ENCODE assay signal across 18 mouse cellular contexts in the genomic region with DNA sequence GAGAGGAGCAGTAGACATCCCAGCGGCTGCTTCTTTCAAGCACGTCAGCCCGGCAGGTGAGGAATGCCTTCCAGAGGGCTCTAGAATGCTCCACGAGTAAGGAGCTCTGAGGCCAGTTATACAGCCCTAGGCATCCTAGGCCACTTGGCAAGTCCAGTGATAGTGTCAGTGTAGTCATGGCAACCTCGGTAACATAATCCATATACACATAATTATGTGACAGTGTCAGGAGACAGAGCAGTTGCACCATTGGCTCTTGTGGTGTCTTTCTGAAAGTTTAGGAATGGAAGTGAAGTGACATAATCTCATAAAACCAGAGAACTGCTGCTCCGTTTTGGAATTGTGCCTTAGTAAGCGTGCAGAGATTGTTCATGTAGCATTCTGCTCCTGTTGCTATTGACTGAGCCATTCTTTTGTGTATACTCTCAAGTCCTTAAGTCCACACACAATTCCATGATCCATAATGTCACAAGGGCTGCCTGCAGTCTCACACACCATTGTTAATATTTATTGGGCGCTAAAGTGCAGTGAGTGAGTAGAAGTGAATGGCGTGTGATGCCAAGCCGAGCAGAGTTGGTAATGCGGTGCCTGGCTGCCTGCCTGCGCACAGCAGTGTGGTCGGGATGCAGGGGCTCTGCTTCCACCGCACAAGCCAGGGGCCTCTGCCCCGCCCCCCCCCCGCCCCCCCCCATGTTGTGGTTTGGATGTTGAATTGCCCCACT. TPM values are rescaled to one million over a fixed set of nuclear protein-coding genes. Genes with fewer than 3 reads are reported as not detected.
DNase-seq lines count a peak whose midpoint lies in the region; ATAC-seq and TF ChIP-seq lines count a peak whose summit lies in the region.
"Had no signal": no experiment of that assay in that cellular context is flagged by ENCODE, and none has a peak within 500 bp of the region (broad histone marks: within the 10 kb centered on the region; RNA-seq: fewer than 3 reads in every experiment).

No protein-coding gene starts in this region.

- no peak overlapping the region for H3K4me3 ChIP-seq in hindbrain, postnatal 0 days (ENCODE audit: low read length)
- no peak overlapping the region for H3K4me3 ChIP-seq in hindbrain, embryonic 13.5 days
- H3K4me3 ChIP-seq in limb, embryonic 15.5 days = no peak overlapping the region
- no peak overlapping the region for H3K4me3 ChIP-seq in intestine, embryonic 16.5 days (ENCODE audit: low read length)
- H3K4me3 ChIP-seq: heart, embryonic 13.5 days; hindbrain, embryonic 10.5 days; liver, embryonic 13.5 days; midbrain, embryonic 12.5 days; neural tube, embryonic 13.5 days had no signal

- no peak for TF ChIP-seq CTCF in hindbrain, postnatal 0 days (IDR thresholded peaks at IDR 0.05; ENCODE audit: low read depth)

- H3K4me1 ChIP-seq in hindbrain, postnatal 0 days (ENCODE audit: insufficient read depth, low read length) = no peaks in the 10 kb centered on the region
- no peaks in the 10 kb centered on the region for H3K4me1 ChIP-seq in hindbrain, embryonic 13.5 days (replicated peaks)
- H3K4me1 ChIP-seq in limb, embryonic 15.5 days = peaks cover 7% of the 10 kb centered on the region; the same call in 1 of the 2 replicates
- no peaks in the 10 kb centered on the region for H3K4me1 ChIP-seq in intestine, embryonic 16.5 days (ENCODE audit: control insufficient read depth, insufficient read depth, low read length)
- H3K4me1 ChIP-seq: hindbrain, embryonic 10.5 days; liver, embryonic 13.5 days; midbrain, embryonic 12.5 days; neural tube, embryonic 13.5 days had no signal

- ATAC-seq in hindbrain, postnatal 0 days = peak; percentile 58; the same call in 1 of the 2 replicates
- no peak for ATAC-seq in hindbrain, embryonic 13.5 days (ENCODE audit: low FRiP score)
- peak; percentile 72; the same call in 1 of the 2 replicates for ATAC-seq in limb, embryonic 15.5 days (ENCODE audit: insufficient number of reproducible peaks, low FRiP score, low TSS enrichment, low read depth)
- no peak for ATAC-seq in intestine, embryonic 16.5 days
- ATAC-seq: intestine, postnatal 0 days had no signal

- peak; percentile 34 for DNase-seq in hindbrain, postnatal 0 days (ENCODE audit: low spot score)
- DNase-seq in testis, postnatal 10 days (ENCODE audit: low spot score) = peak; percentile 28
- no peak for DNase-seq in testis, postnatal 14 days (ENCODE audit: low spot score)
- DNase-seq in thymus, postnatal 36 days = no peak
- DNase-seq: cerebellum, adult 11 months; gastrocnemius, postnatal 36 days; kidney, postnatal 10 days; layer of hippocampus, adult 9-11 months; liver, embryonic 13.5 days; right cerebral cortex, postnatal 25 days had no signal

- no peak overlapping the region for H3K27ac ChIP-seq in hindbrain, postnatal 0 days
- no peak overlapping the region for H3K27ac ChIP-seq in hindbrain, embryonic 13.5 days
- peak overlapping the region; percentile 61; the same call in 1 of the 2 replicates for H3K27ac ChIP-seq in limb, embryonic 15.5 days
- no peak overlapping the region for H3K27ac ChIP-seq in intestine, embryonic 16.5 days (ENCODE audit: low read length)
- H3K27ac ChIP-seq: heart, embryonic 13.5 days; hindbrain, embryonic 10.5 days; liver, embryonic 13.5 days; midbrain, embryonic 12.5 days; neural tube, embryonic 13.5 days had no signal

- H3K9me3 ChIP-seq in hindbrain, postnatal 0 days (ENCODE audit: low read length) = no peaks in the 10 kb centered on the region
- no peaks in the 10 kb centered on the region for H3K9me3 ChIP-seq in hindbrain, embryonic 13.5 days
- H3K9me3 ChIP-seq in limb, embryonic 15.5 days = no peaks in the 10 kb centered on the region
- no peaks in the 10 kb centered on the region for H3K9me3 ChIP-seq in intestine, embryonic 16.5 days (ENCODE audit: control insufficient read depth, low read length)
- H3K9me3 ChIP-seq: heart, embryonic 13.5 days; hindbrain, embryonic 10.5 days; liver, embryonic 13.5 days; midbrain, embryonic 12.5 days; neural tube, embryonic 13.5 days had no signal

- no peaks in the 10 kb centered on the region for H3K27me3 ChIP-seq in hindbrain, postnatal 0 days (ENCODE audit: insufficient read depth, low read length)
- H3K27me3 ChIP-seq in hindbrain, embryonic 13.5 days = no peaks in the 10 kb centered on the region
- H3K27me3 ChIP-seq in limb, embryonic 15.5 days = no peaks in the 10 kb centered on the region
- no peaks in the 10 kb centered on the region for H3K27me3 ChIP-seq in intestine, embryonic 16.5 days (replicated peaks; ENCODE audit: control insufficient read depth, insufficient read depth, low read length)
- H3K27me3 ChIP-seq: heart, embryonic 13.5 days; liver, embryonic 13.5 days; midbrain, embryonic 12.5 days; neural tube, embryonic 13.5 days had no signal

- H3K36me3 ChIP-seq in hindbrain, postnatal 0 days (ENCODE audit: insufficient read depth, low read length) = peaks cover 49% of the 10 kb centered on the region
- H3K36me3 ChIP-seq in hindbrain, embryonic 13.5 days = peaks cover 84% of the 10 kb centered on the region
- H3K36me3 ChIP-seq in limb, embryonic 15.5 days = peaks cover 82% of the 10 kb centered on the region
- peaks cover 52% of the 10 kb centered on the region for H3K36me3 ChIP-seq in intestine, embryonic 16.5 days (ENCODE audit: control insufficient read depth, insufficient read depth, low read length)

- 57% methylated on average over 16 of the region's 16 CpGs for WGBS in hindbrain, postnatal 0 days
- 85% methylated on average over 16 of the region's 16 CpGs for WGBS in hindbrain, embryonic 13.5 days
- WGBS in limb, embryonic 15.5 days = 62% methylated on average over 16 of the region's 16 CpGs
- WGBS in intestine, embryonic 16.5 days = 75% methylated on average over 16 of the region's 16 CpGs

- H3K4me2 ChIP-seq in hindbrain, postnatal 0 days (ENCODE audit: low read depth, low read length) = no peak overlapping the region
- no peak overlapping the region for H3K4me2 ChIP-seq in hindbrain, embryonic 13.5 days
- H3K4me2 ChIP-seq in limb, embryonic 15.5 days = no peak overlapping the region
- H3K4me2 ChIP-seq in intestine, embryonic 16.5 days (ENCODE audit: low read depth, low read length) = no peak overlapping the region
- H3K4me2 ChIP-seq: heart, embryonic 13.5 days; liver, embryonic 13.5 days; midbrain, embryonic 12.5 days; neural tube, embryonic 13.5 days had no signal

- H3K9ac ChIP-seq in hindbrain, postnatal 0 days (replicated peaks; ENCODE audit: low read length) = no peak overlapping the region
- no peak overlapping the region for H3K9ac ChIP-seq in hindbrain, embryonic 13.5 days
- H3K9ac ChIP-seq in limb, embryonic 15.5 days = no peak overlapping the region
- no peak overlapping the region for H3K9ac ChIP-seq in intestine, embryonic 16.5 days (ENCODE audit: low read depth, low read length)
- H3K9ac ChIP-seq: heart, embryonic 13.5 days; liver, embryonic 13.5 days; midbrain, embryonic 12.5 days; neural tube, embryonic 13.5 days had no signal

RNA-seq across cellular contexts. Expression of a gene that starts 11.1 kb away (rescaled TPM):
- total RNA-seq in hindbrain, postnatal 0 days (2014; rRNA removed) = 41.5 and 57.8 TPM in 2 replicates
- 32.3 and 34.6 TPM in 2 replicates for polyA plus RNA-seq in hindbrain, postnatal 0 days (2015; fragmentation: Nextera tagmentation; extraction: Ambion mirVana)
- 31.6 and 34.2 TPM in 2 replicates for polyA plus RNA-seq in hindbrain, embryonic 13.5 days (2015; fragmentation: Nextera tagmentation; extraction: Ambion mirVana)
- polyA plus RNA-seq in limb, embryonic 15.5 days (2015; fragmentation: Nextera tagmentation; extraction: Ambion mirVana) = 56.6 and 62.2 TPM in 2 replicates
- 60.0 and 72.1 TPM in 2 replicates for polyA plus RNA-seq in intestine, embryonic 16.5 days (2015; fragmentation: Nextera tagmentation; extraction: Ambion mirVana)

Comparison
In these comparisons a context has a peak if more than half of its experiments do, and no peak if none do; other contexts are left out.
1. ATAC-seq: peak in hindbrain, postnatal 0 days (single experiment) and limb, embryonic 15.5 days (single experiment); none in hindbrain, embryonic 13.5 days (single experiment) and intestine, embryonic 16.5 days (single experiment).
2. DNase-seq: peak in hindbrain, postnatal 0 days (single experiment) and testis, postnatal 10 days (single experiment); none in testis, postnatal 14 days (single experiment) and thymus, postnatal 36 days (0 of 2).